26 mouse cellular contexts compared by ENCODE assay signal in genomic region chr8:87112355-87112754, GRCm38 (mm10).
"Had no signal": no experiment of that assay in that cellular context is flagged by ENCODE, and none has a peak within 500 bp of the region (broad histone marks: within the 10 kb centered on the region; RNA-seq: fewer than 3 reads in every experiment).

No protein-coding gene starts in this region.

- ATAC-seq: forebrain, embryonic 13.5 days; forebrain, embryonic 14.5 days; forebrain, embryonic 15.5 days; forebrain, embryonic 16.5 days; forebrain, postnatal 0 days had no signal

- H3K9me3 ChIP-seq: embryonic facial prominence, embryonic 10.5 days; embryonic facial prominence, embryonic 12.5 days; embryonic facial prominence, embryonic 13.5 days; embryonic facial prominence, embryonic 15.5 days; forebrain, embryonic 10.5 days; forebrain, embryonic 12.5 days; forebrain, embryonic 13.5 days; forebrain, embryonic 15.5 days had no signal

- H3K4me3 ChIP-seq: embryonic facial prominence, embryonic 10.5 days; embryonic facial prominence, embryonic 12.5 days; embryonic facial prominence, embryonic 13.5 days; embryonic facial prominence, embryonic 15.5 days; erythroblast, embryonic 14.5 days; forebrain, embryonic 10.5 days; forebrain, embryonic 12.5 days; forebrain, embryonic 13.5 days; forebrain, embryonic 15.5 days; gastrocnemius, adult 2 months; heart, adult 2 months had no signal

- H3K27ac ChIP-seq: embryonic facial prominence, embryonic 10.5 days; embryonic facial prominence, embryonic 12.5 days; embryonic facial prominence, embryonic 13.5 days; embryonic facial prominence, embryonic 15.5 days; forebrain, embryonic 10.5 days; forebrain, embryonic 12.5 days; forebrain, embryonic 13.5 days; forebrain, embryonic 15.5 days; gastrocnemius, adult 2 months; heart, adult 2 months had no signal

- H3K27me3 ChIP-seq: embryonic facial prominence, embryonic 12.5 days; embryonic facial prominence, embryonic 13.5 days; embryonic facial prominence, embryonic 15.5 days; forebrain, embryonic 12.5 days; forebrain, embryonic 13.5 days; forebrain, embryonic 15.5 days had no signal

- DNase-seq: cerebellum, adult 9-10 months; cerebellum, adult 9-11 months; cerebellum, postnatal 14 days; cerebellum, postnatal 25 days; cerebellum, postnatal 36 days; embryo, embryonic 11 days; forebrain, postnatal 0 days; gastrocnemius, adult 2 months; gastrocnemius, postnatal 10 days; gastrocnemius, postnatal 14 days; gastrocnemius, postnatal 25 days; gastrocnemius, postnatal 36 days; heart, adult 11 months; heart, adult 18-20 months; heart, adult 2 months had no signal

- H3K4me1 ChIP-seq: embryonic facial prominence, embryonic 10.5 days; embryonic facial prominence, embryonic 12.5 days; embryonic facial prominence, embryonic 13.5 days; embryonic facial prominence, embryonic 15.5 days; forebrain, embryonic 13.5 days; forebrain, embryonic 15.5 days had no signal

- H3K4me2 ChIP-seq: embryonic facial prominence, embryonic 12.5 days; embryonic facial prominence, embryonic 13.5 days; embryonic facial prominence, embryonic 15.5 days; forebrain, embryonic 12.5 days; forebrain, embryonic 13.5 days; forebrain, embryonic 15.5 days had no signal

- H3K36me3 ChIP-seq: embryonic facial prominence, embryonic 10.5 days; embryonic facial prominence, embryonic 12.5 days; embryonic facial prominence, embryonic 13.5 days; embryonic facial prominence, embryonic 15.5 days; forebrain, embryonic 10.5 days; forebrain, embryonic 12.5 days; forebrain, embryonic 15.5 days had no signal

- H3K9ac ChIP-seq: embryonic facial prominence, embryonic 12.5 days; embryonic facial prominence, embryonic 13.5 days; embryonic facial prominence, embryonic 15.5 days; forebrain, embryonic 12.5 days; forebrain, embryonic 13.5 days; forebrain, embryonic 15.5 days; forebrain, postnatal 0 days had no signal
